Mouse (Mus musculus) layer of hippocampus, adult 8-10 months (tissue): ENCODE results near the gene Plcxd3. TPM values are rescaled to one million over a fixed set of nuclear protein-coding genes. Genes with fewer than 3 reads are reported as not detected.

ENCODE experiments used
- DNase-seq, 2 experiments: peaks; one replicate each; pipeline ENCODE4 v3.0.0; 2022; ENCODE audit warnings: low spot score in 2 of 2
- total RNA-seq, 4 experiments: library from RNA; stranded (reverse); gene quantifications; 2 replicates each; pipeline ENCODE4 v1.2.4; 2022

Plcxd3 gene
- total RNA-seq, result 10 to 100 TPM; 22.9 to 28.6 (median 24.4) TPM

DNA sequence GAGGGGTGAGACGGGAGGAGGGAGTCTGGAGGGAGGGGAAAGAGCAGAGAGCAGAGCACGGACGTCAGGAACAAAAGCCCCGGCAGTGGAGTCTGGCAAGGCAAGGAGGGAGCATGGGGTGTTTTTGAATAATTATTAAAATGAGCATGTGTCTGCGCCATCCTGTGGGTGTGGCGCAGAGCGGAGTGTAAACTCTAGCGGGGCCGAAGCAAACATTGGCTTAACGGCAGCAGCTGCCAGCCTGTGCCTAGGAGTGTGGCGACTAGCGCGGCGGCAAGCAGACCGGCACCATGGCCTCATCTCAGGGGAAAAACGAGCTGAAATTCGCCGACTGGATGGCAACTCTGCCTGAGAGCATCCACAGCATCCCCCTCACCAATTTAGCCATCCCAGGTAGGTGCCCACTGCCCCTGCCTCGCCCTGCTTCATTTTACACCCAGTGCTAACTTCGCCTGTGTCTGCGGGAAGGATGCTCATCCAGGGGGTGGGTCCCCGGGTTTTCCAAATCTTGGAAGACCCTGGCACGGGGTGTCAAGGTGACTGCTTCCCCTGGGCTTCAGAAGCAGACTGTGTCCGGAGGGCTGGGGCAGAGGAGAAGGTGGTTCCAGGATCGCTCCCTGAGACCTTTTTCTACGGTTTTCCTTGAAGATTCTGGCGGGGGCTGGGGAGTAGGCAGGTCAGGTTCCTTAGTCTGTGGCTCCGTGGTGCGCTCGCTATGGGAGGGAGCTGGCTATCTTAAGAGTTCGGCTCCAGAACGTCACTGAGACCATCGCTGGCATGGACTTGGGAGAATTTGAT is at the start of gene Plcxd3:
Gene Plcxd3, plus strand, starts transcription at position 69 of the 798 bp plus-strand sequence.
- DNase-seq, result peak in 1 of 2 experiments; percentile 36

DNA sequence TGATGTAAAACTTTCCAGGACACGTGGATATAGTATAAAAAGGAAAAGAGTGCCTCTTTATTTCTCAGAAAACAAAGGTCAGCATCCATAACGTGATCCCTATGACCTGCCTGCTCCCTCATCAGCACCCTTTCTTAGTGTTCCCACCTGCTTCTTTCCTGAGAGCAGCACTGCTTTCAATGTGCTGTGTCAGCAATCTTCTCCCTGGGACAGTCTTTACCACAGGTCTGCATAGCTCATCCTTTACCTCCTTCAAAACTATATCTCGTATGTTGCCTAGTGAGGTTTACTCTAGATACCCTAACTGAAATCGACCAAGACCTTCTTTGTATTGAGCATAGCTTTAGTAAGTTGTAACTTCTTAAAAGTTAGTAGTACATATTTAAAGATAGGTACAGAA is 43.4 kb upstream of the Plcxd3 start:
- DNase-seq, result no peak

DNA sequence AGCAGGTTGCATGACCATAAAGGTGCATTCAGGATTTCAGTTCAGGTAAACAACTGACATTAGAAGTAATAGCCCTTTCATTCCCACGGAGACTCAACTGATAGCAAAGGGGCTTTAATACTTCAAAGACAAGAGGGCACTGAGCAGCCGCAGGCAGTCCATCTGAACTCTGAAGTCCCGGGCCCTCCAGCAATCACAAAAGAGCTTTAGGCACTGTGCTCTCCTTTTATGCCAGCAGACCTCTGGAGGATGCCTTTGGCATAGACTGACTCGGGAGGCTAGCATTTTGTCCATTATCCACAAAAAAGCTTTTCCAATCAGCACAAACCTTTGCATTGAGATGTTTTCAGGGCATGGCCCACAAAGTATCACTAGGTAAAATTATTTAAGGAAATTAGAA is 33.7 kb upstream of the Plcxd3 start:
- no peak for DNase-seq

DNA sequence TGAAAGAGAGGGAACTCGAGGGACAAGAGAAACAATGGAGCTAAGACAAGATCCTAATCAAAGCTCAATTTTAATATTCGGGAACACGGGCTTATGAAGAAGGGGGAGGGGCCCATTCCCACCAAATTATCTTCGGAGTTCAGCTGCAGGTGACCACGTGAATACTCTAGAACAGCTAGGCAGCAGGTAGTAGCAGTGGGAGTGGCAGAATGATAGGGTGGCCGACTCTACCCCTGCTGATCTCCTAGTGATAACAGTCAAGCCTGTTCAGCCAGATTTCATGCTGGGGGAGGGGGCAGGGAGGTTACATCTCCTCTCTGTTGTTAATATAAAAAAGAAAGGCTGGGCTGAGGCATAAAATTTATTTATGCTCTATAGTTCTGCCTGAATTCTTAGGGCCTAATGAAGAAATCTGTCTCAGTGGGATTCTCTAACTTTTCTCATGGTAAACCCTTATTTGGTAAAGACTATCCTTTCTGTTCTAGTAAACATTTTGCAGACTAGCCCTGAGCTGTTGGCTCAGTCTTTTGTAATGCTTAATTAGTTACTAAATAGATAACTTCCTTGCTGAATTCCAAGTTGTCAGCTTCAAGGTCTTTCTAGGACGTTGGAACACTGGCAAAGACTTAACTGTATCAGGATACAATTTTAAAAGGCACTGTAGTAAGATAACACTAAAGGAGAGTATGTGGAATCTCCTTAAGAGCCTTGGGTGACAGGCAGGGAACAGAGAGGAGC is 26.3 kb upstream of the Plcxd3 start:
- no peak for DNase-seq

DNA sequence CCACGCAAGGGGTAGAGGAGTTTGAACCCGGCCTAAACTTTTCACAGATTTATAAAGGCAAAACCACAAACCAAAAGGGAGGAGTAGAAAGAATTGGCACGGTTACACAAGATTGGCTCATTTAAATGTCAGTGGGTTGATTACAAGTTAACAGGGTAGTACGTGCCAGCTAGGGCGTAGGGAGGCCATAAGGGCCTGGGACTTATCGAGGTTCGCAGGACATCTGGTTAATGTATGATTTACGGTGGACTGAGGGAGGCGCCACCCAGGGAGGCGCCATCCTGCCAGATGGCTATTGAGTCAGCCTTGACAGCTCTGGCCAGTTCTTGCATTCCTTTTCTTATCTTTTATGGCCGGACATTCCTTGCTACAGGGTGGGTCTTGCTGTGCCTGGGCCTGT is 18.9 kb upstream of the Plcxd3 start:
- no peak for DNase-seq

DNA sequence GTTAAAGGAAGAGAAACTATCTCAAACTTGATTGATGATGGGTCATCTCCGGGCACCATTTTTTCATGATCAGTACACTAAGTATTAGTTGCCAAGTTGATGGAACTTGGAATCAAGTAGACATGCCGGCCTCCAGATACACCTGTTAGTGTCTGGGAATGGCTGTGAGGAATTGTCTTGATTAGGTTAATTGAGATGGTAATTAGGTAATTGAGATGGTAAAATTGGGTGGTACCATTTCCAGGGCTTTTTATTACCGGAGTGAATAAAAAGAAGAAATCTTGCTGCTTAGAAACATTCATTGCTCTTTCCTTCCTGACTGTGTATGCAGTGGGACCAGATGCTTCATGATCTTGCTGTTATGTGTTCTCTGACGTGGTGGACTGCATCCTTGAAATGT is 17.6 kb upstream of the Plcxd3 start:
- no peak for DNase-seq

DNA sequence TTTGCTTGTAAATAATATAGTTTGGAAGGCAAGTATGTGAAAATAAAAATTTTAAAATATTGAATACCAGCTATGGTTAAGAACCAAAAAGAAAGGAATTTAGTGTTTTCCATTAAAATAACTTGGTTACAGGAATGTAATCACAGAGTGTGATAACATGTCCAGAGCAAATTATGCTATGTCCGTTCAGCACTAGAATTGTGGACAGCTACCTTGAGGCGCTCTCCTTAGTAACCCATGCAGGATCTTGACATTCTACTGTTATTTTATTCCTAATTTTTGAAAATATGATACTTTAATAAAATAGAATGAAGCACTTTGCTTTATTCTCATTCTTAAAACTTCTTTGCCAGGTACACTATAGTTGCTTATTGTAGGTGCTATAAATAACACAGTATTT is 7.5 kb upstream of the Plcxd3 start:
- DNase-seq, result no peak

DNA sequence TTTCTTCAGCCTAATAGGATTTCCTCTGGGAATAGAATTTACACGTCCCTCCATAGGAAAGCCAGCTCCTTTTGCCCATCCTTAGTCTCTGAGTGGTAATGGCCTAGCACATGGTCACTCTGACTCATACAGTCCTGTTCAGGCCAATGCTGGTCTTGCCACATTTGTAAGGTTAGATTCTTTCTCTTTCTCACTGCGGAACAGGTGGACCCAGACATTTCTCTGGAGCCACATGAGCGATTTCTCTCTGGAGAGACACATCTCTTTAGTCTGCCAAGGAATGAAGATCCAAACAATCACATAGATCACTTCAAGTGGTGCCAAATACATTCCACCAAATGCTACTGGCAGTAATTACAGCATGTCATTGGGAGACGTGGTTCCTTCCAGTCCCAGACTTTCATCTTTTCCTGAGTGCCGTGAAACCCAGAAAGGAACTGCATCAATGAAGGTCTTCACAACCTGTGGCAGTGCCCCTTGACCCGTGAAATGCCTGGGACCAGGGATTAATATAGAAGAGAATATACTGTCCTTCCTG is 769 bp upstream of the Plcxd3 start:
- no peak for DNase-seq

DNA sequence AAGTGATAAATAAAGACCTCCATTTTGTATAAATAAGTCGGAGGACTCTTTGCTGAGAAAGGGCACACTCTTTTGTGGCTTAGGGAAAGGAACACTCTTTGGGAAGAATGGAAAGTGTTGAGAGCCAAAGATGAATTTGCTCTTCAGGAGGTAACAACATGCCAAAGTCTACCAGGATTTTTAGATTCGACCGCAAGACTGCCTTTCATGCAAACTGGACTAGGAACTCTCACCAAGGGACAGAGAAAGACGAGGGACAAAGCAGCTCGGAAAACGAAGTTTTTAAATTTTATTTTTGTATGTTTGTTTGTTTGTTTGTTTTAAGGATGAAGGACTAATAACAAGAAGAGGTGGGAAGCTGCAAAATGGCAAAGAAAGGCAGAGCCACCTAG is 264 bp upstream of the Plcxd3 start:
- no peak for DNase-seq

DNA sequence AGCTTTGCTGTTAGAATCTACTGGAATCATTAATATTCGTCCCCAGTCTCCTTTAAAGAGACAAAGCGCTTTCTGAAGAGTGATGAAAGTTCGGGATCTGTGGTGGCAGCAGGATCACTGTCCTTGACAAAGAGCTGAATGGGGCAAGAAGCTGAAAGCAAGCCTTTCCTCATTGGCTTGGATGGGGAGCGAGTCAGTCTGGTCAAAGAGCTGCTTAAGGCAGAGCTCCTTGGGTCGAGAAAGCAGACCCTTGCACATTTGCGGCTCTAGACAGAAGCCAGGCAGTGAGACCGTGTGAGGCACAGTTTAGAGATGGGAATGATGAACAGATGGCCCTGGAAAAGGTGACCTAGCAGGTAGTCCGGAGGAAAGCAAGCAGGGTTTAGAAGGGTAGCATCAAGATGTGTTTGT is 935 bp downstream of the Plcxd3 start:
- no peak for DNase-seq

DNA sequence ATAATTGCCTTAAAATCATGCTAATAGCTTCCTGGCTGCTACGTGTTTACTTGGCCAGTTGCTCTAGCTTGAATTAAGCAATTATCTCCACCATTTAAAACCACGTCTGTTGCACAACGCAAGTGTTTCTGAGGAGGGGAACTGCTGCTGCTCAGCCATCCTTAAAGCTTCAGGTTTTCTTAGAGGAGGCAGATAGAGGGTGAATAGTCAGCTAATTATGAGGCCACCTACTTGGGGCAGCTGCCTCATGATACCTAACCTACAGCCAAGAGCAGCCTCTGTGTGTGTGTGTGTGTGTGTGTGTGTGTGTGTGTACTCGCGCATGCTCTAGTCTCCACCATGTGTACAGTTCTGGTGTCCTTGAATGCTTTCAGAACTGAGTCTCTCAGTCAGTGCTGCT is 3.5 kb downstream of the Plcxd3 start:
- no peak for DNase-seq

DNA sequence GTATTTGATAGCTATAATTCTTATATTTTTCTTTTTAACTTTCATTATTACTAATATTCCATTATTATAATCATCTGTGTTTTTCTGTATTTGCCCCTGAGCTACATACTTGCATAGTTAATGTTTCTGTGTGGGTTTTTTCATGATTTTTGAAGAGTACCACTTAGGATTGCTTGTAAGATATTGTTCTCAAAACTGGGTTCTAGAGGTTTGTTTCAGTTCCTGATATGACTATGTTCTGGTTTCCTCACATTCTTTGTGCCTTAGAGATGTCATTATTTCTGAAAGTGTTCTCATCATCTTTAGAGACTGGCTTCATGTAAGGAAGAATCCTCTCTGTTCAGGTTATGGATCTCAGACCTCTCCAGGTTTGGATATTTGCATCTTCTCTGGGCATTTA is 12.5 kb downstream of the Plcxd3 start:
- DNase-seq, result no peak

DNA sequence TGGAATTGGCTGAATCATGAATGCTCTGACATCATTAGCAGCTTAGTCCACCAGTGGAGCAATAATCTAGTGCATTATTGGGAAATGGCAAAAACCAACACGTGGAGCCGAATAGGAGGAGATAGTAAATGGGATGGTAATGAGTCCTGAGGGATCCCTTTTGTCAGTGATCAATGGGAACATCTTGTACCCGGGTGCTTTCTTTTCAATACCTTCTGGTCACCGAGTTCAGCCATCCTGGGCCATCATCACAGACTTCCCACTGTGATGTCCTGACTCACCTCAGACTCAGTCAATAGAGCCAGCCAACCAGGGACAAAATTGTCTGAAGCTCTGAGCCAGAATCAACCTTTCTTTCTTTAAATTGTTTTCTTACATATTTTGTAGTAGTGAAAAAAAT is 24.8 kb downstream of the Plcxd3 start:
- no peak for DNase-seq

DNA sequence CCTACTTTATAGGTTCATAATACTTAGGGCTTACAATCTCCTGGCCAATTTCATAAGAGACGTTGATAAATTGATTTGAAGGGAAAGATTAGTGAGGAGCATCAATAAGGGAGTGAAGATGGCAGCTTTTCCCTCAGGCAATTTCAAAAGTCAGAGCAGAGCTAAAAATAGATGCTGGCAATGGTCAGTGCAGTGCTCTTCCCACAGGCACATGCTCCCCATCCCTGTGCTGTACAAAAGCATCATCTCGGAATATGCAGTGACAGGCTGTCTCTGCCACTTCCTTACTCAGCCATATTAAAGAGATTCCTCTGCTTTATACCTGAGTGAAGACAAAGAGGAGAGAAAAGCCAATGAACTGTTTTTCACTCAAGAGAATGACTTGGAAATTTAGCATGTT is 36.0 kb downstream of the Plcxd3 start:
- no peak for DNase-seq

DNA sequence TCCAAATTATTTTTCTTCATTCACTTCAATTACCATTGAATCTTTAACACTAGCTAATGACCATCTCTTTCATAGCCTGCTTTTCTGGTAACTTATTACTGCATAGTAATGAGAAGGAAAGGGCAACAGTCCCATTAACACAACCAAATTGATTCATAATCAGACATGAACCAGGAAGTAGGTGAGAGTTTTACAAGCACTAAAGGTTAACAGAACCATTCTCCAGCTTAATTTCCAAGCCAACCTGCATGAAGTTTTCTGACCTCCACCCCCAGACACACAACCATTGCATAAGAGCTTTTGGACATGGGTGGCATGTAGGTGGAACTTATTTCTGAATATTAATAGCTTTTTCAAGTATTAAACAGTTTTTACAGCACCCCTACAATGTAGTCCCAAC is 64.8 kb downstream of the Plcxd3 start:
- DNase-seq, result no peak

DNA sequence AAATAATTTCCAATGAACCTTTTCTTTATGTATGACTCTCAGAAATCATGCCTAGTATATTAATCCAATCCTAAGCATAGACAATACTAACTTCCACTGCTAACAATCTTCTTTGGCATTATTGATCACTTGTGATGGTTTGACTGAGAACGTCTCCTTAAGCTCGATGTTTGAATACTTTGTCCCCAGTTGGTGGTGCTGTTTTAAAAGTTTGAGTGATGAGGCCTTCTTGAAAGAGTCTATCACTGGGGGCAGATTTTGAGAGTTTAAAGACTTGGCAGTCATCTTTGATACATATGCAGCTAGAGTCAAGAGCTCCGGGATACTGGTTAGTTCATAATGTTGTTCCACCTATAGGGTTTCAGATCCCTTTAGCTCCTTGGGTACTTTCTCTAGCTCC is 120.9 kb downstream of the Plcxd3 start:
- no peak for DNase-seq

DNA sequence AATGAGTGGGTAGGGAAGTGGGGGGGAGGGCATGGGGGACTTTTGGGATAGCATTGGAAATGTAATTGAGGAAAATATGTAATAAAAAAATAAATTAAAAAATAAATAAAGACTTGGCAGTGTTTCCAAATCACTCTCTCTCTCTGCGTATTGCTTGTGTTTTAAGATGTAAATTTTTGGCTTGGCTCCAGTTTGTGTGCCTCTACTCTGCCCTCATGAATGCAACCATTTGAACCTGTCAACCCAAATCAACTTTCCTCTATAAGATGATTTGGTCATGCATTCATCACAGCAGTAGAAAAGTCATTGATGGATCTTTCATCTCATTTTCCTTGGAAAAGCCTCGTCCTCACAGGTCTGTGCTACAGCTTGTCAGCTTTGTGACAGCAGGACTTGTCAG is 121.7 kb downstream of the Plcxd3 start:
- DNase-seq, result no peak

DNA sequence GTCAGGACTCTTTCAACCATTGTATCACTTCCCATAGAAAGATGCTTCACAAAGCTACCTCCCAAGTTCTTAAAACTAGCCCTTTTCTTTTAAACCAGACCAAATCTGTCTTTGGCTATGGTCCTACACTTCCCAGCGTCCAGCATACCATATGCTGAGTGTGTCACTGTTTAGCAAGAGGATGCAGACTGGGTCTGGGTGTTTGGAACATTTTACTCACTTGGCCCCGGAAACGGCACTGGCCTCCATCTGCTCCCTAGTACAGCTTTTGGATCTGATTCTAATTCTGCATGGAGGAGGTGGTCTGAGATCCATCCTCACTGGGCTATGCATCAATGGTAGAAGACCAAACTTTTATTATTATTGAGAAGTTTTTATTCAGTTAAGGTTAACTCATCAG is 122.7 kb downstream of the Plcxd3 start:
- peak in 1 of 2 experiments; percentile 15 for DNase-seq

DNA sequence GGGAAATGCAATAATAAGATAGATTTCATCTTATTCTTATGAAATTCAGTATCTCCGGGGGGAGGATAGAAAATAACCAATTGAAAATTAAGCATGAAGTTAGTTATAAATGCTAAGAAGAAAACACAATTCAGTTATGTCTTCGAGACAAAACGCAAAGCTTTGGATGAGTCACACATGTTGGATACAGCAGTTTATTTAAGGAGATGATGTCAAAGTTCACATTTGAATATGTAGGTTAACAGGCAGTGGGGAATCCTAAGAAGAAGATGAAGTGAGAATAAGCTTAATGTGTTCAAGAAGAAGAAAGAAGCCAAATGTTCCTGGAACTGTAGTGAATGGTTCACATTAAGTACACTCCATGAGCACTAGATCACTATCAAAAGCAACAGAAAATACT is 128.1 kb downstream of the Plcxd3 start:
- DNase-seq, result no peak

DNA sequence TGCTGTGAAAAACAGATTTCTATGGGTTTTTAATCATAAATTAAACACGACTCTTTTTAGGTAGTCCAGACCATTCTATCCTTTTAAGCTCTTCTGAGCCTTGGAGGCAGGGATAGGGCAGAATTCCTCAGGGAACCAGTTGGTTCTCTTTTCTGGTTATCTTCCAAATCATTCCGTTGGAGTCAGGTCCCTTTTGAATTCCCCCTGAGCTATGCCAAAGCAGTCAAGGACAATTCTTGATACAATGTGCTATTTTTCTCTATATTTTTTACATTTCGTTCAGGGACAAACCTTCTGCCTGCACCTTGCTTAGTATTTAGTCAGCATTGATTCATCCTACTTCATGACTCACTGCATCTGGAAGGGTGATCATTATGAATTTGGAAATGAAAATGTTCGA is 128.5 kb downstream of the Plcxd3 start:
- no peak for DNase-seq

DNA sequence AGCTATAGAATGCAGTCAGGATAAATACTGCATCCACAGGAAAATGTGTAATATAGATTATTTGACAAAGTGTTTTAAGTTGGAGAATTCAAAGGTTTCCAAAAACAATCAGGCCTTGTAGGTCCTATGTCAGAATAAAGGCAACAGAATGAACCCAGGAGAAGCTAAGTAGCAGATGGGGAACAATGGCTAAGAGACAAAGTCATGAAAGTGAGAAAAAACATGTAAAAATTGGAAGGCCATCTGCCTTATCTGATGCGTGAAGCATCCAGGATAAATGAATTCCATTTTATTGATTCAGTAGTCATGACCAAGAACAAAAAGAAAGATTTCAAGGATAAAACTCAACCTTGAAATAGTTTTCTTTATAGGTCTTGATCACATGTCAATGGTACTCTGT is 139.4 kb downstream of the Plcxd3 start:
- no peak for DNase-seq

DNA sequence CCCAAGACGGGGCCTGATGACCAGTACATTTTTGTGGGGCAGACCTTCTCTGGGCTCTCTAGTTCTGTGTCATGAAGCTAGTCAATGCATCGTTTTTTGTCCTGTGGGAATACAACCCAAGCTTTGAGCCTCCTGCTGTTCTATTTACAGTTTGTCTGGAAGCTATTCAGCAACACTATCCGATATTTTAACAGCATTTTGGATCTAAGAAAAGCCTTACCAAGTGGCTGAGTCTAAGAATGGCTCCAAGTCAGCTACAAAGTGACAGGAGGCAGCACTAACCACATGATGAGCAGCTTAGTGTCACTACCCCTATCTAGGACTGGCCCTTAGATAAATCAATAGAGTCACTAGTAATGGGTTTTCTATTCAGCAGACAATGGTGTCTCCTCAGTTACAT is 149.3 kb downstream of the Plcxd3 start:
- no peak for DNase-seq

DNA sequence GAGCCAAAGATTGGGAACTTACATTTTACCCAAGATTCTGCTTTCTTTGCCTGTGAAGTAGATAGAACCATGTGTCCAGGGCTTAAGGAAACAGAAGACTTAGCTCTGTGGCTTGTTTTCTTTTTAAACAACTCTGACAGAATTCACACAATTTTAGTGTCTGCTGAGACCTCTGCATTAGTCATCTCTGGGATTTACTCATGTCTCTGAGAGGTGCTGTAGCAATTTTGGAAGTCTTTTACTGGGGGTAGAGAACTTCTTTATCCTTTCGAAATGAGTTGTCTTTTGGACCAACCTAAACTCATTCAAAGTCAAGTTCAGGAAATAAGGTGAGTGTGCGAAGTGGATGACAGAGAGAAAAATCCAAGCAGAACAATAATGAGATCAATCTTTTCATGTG is 158.4 kb downstream of the Plcxd3 start:
- no peak for DNase-seq
